Comparison of ENCODE assay signal across 8 mouse cellular contexts in genomic region chr1:64295512-64295945, GRCm38 (mm10).
DNase-seq lines count a peak whose midpoint lies in the region; TF ChIP-seq lines count a peak whose summit lies in the region.

No protein-coding gene starts in this region.

- peak overlapping the region; percentile 98 for H3K27ac ChIP-seq in bone marrow macrophage, adult 2 months (ENCODE audit: insufficient read depth, low read depth, low read length)

- no peak for TF ChIP-seq CTCF in bone marrow macrophage, adult 2 months (IDR thresholded peaks at IDR 0.05; ENCODE audit: low read depth, low read length)

- H3K4me1 ChIP-seq in bone marrow macrophage, adult 2 months (ENCODE audit: control insufficient read depth, insufficient read depth, low read length) = peaks cover 53% of the 10 kb centered on the region

- no peak for TF ChIP-seq POLR2A in bone marrow macrophage, adult 2 months (IDR thresholded peaks at IDR 0.05; ENCODE audit: borderline replicate concordance, low read depth, low read length)

- peak overlapping the region; percentile 27 for H3K4me3 ChIP-seq in bone marrow macrophage, adult 2 months (ENCODE audit: insufficient read depth, low read length)

- peak; percentile 14 for DNase-seq in kidney, adult 9 months
- no peak for DNase-seq in kidney, adult 8-10 months
- DNase-seq in heart, adult 8-10 months (ENCODE audit: low spot score) = peak; percentile 56
- DNase-seq in kidney, postnatal 14 days = peak; percentile 29
- DNase-seq in frontal cortex, postnatal 36 days (ENCODE audit: low spot score in 2 of 2) = no peak
- DNase-seq in cerebellum, adult 18-20 months = no peak
- DNase-seq in layer of hippocampus, adult 9-10 months (ENCODE audit: low spot score) = no peak

Comparison
In these comparisons a context has a peak if more than half of its experiments do, and no peak if none do; other contexts are left out.
1. DNase-seq: peak in kidney, adult 9 months (single experiment), heart, adult 8-10 months (single experiment) and kidney, postnatal 14 days (single experiment); none in kidney, adult 8-10 months (0 of 2), frontal cortex, postnatal 36 days (0 of 2), cerebellum, adult 18-20 months (0 of 2) and layer of hippocampus, adult 9-10 months (single experiment).